Mouse (Mus musculus) olfactory bulb, adult 2 months (tissue): Measurements from ENCODE around the gene Olfr1118.

Experiments
- CTCF ChIP-seq: fragments of 200-500 bp; IDR thresholded peaks from 2 replicates; pipeline ENCODE4 v1.5.1; 2012; ENCODE audit warnings: low read depth, mild to moderate bottlenecking, low read length, moderate library complexity; ENCODE audit not compliant: insufficient read depth
- POLR2A ChIP-seq: fragments of 200-500 bp; IDR thresholded peaks from 2 replicates; pipeline ENCODE4 v1.6.1; 2012; ENCODE audit warnings: mild to moderate bottlenecking, low read depth, low read length, moderate library complexity; ENCODE audit not compliant: insufficient read depth

DNA sequence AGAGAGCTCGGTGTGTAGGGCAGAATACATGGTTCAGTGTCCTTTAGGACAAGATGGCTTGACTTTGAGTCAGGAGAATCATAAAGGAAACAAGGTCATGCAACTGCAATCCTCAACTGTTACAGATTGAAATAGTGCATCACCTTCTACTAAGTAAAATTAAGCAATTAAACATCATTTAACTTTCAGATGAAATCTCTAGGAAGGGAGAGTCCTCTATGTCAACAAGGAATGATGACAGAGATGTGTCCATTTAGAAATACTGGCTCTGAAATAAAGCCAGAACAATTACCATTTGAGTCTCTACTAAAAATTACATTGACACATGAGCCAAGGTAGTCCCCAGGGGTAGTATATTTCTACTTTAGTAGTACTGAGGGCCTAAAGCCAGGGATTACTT, 40.1 kb upstream of the Olfr1118 start, which contains the start of gene Olfr1116:
- TF ChIP-seq CTCF (no peak), POLR2A (no peak)
